Mouse (Mus musculus) right cerebral cortex, postnatal 25 days (tissue): Measurements from ENCODE around the gene Gm28308.

ENCODE experiments used
- DNase-seq: peaks from one replicate; pipeline ENCODE4 v3.0.0; 2022

The Gm28308 gene

GRCm38 (mm10) chr6:52152226-52153193, 60.6 kb downstream of the Gm28308 start:
- DNase-seq: no peak

DNA sequence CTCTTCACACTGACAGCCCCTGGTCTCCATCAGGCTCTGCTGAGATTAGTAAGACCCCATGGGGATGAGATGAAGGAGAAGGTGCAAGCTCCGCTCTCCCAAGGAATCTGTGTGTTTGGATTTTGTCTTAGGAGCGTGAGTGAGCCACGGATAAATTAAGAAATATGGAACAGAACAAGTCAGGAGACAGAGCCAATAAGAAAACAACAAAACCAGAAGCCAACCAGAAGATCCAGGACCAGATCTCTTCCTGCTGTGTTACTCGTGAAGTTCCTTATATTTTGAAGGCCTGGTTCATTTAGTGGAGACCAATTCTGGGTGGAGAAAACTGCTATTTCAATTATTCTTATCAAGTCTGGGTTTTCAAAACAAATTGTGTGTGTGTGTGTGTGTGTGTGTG, 61.6 kb downstream of the Gm28308 start:
- no peak for DNase-seq

GRCm38 (mm10) chr6:52150401-52150966, 62.7 kb downstream of the Gm28308 start:
- DNase-seq: no peak

DNA sequence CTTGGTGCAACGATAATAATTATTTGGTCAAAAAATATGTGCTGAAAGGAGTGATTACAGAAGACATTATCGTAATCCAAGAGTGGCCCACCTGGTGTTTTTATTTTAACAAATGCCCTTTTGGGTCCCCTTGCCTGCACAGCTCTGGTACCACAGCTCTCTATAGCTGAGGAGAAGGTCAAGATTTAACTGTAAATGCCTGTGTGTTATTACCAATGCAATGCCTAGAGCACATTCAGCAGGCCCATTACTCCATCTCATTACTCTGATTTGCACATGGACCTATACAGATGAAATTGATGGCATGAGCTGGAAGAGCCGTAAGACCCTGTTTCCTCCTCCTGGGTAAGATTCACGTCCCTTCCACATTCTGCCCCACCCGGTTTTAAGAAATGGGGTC, 74.0 kb downstream of the Gm28308 start:
- DNase-seq: no peak

GRCm38 (mm10) chr6:52138576-52138975, 74.6 kb downstream of the Gm28308 start:
- DNase-seq: no peak

GRCm38 (mm10) chr6:52137841-52138535, 75.2 kb downstream of the Gm28308 start:
- DNase-seq: no peak

GRCm38 (mm10) chr6:52123673-52124072, 89.5 kb downstream of the Gm28308 start:
- DNase-seq: no peak

DNA sequence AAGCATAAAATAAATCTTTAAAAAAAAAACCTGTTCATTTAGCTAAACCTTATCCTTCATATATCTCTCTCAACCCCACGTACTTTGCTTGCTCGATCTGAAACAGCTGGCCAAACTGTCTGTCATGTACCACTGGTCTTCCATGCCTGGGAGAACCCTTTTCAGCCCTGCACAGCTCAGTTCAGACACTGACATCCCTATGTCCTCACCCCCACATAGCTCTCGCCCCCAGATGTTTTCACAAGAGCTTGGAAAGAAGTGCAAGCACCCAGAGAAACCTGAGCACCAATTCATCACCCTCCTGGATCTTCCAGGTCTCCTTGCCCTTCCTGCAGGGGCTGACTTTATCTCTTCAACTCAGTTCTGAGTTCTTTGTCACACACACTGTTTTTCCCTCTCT, 92.0 kb downstream of the Gm28308 start:
- DNase-seq: no peak

DNA sequence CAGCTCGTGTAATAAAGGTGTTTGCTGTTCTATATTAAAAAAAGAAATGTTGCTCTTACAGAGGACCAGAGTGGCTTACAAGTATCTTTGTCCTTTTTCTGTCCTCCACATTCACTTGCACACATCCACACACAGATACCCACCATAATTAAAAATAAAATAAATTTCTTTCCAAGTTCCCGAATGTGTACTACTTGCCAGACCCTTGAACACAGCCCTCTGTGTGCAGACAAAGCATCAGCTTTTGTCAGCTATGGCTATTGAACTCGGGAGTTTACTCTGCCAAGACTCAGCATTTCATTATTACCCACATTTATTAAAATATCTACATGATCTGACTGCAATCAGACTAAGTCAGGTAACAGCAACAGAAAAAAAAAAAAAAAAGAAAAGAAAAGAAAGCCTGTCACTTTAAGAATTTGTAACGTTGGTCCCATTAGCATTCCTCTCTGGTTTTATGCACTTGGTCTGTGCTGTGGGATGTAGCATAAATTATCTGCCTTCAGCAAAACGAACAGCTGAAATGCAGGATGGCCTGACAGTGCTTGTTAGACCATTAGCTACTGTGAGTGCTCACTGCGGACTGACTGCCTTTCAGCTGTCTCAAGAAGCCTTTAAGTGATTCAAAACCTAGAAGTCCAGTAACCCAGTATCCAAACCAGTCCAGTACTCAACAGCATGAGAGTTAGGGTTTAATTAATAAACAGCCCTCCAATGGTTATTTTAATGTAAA, 94.1 kb downstream of the Gm28308 start:
- DNase-seq: no peak

GRCm38 (mm10) chr6:52115899-52116298, 97.2 kb downstream of the Gm28308 start:
- DNase-seq: no peak
